Mouse (Mus musculus): ENCODE measurements around the gene Gm49358. TPM values are rescaled to one million over a fixed set of nuclear protein-coding genes. Genes with fewer than 3 reads are reported as not detected.

Gene Gm49358
- 0.71 TPM for polyA plus RNA-seq (2017; shearing (Covaris generic))

DNA sequence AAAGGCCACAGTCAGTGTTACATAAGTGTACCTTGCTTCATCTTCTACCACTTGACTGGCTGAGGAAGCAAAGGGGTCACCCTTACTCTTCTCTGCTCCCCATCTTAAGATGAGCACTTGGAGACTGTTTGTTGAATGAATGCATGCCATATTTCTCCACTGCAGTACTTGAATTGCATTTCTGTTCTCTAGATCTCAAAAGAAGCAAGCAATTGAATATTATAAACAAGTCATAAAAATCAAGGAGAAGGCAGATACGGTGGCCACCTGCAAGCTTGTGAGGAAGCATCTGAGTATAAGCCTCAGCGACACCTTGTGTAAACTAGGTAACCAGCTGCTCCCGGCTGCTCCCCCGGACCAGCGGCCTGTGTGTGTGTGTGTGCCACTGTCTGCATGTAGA, at the start of gene Gm49358:
TSS of gene Gm49358 (plus strand) at position 301 of the 400 bp plus-strand sequence.

DNA sequence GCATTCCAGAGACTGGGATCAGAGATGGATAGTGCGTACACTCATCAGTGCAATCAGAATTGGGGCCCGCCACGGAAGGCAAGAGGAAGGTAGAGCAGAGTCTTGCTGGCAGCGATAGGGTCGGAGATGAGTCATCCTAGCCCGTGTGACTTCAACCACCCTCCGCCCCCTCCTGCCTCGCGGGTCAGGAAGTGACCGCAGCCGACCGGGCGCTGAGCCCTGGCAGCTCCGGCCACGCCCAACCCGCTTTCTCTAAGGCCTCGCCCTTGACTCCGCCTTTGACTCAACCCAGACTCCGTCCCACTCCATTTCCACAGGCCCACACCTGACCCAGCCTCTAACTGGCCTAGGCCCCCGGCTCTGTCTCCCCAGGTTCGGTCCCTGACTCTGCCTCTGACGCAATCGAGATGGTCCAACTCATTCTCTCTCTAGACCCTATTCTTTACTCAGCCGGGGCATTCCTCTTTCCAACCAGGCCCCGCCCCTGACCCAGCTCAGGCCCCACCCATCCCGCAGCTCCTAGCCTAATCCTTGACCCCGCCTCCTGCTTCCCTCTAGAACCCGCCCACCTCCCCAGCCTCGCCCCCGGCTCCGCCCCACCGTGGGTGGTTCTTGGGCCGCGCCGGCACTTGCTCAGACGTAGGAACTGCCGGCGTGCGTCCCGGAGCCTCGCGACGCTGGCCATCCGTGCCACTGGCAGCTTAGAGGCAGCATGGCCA, 14.8 kb downstream of the Gm49358 start, which contains the start of gene Nt5dc3:
TSS of gene Nt5dc3 (plus strand) at position 608 of the 719 bp plus-strand sequence.

Other genes with a start within 250 kb of the Gm49358 start
- 312 TPM for gene Hsp90b1, start 58.5 kb upstream of the Gm49358 start, polyA plus RNA-seq (2017; shearing (Covaris generic))
- 0.36 TPM for gene Ttc41, start 58.2 kb upstream of the Gm49358 start, polyA plus RNA-seq (2017; shearing (Covaris generic))
- gene Nt5dc3, start 15.0 kb downstream of the Gm49358 start, polyA plus RNA-seq (2017; shearing (Covaris generic)) = 2.8 TPM
- gene Stab2, start 244.1 kb downstream of the Gm49358 start, polyA plus RNA-seq (2017; shearing (Covaris generic)) = not detected